Mouse (Mus musculus) thymus, adult 2 months (tissue): ENCODE data around the gene Trpm8. TPM values are rescaled to one million over a fixed set of nuclear protein-coding genes. Genes with fewer than 3 reads are reported as not detected.

Experiments used
- DNase-seq: peaks from one replicate; pipeline ENCODE4 v3.0.0; 2021
- H3K27ac ChIP-seq: fragments of 200-500 bp; 2 replicates; pipeline ENCODE4 v1.5.1; 2012; ENCODE audit warnings: low read length, control low read depth; ENCODE audit not compliant: control insufficient read depth, insufficient read depth
- H3K27me3 ChIP-seq: fragments of 200-500 bp; 2 replicates; pipeline ENCODE4 v1.6.1; 2012; ENCODE audit warnings: mild to moderate bottlenecking, low read length, moderate library complexity, mixed read lengths; ENCODE audit not compliant: control insufficient read depth, insufficient read depth
- H3K36me3 ChIP-seq: fragments of 200-500 bp; 2 replicates; pipeline ENCODE4 v1.6.1; 2012; ENCODE audit warnings: mild to moderate bottlenecking, low read length, moderate library complexity; ENCODE audit not compliant: control insufficient read depth, insufficient read depth
- H3K4me1 ChIP-seq: fragments of 200-500 bp; replicated peaks from 2 replicates; pipeline ENCODE4 v1.6.1; 2012; ENCODE audit warnings: low read length; ENCODE audit not compliant: control insufficient read depth, insufficient read depth
- H3K4me3 ChIP-seq: fragments of 200-500 bp; 2 replicates; pipeline ENCODE4 v1.5.1; 2012; ENCODE audit warnings: mild to moderate bottlenecking, low read length, control low read depth, moderate library complexity; ENCODE audit not compliant: control insufficient read depth, insufficient read depth
- CTCF ChIP-seq: fragments of 200-500 bp; IDR thresholded peaks from 2 replicates; pipeline ENCODE4 v1.5.1; 2012; ENCODE audit warnings: mild to moderate bottlenecking, control low read depth, low read length, moderate library complexity, borderline replicate concordance; ENCODE audit not compliant: control insufficient read depth, poor library complexity, insufficient read depth; ENCODE audit errors: extremely low read depth
- POLR2A ChIP-seq: fragments of 200-500 bp; IDR thresholded peaks from 2 replicates; pipeline ENCODE4 v1.6.1; 2012; ENCODE audit warnings: mild to moderate bottlenecking, low read length, control low read depth, moderate library complexity; ENCODE audit not compliant: control insufficient read depth, poor library complexity, insufficient read depth; ENCODE audit errors: extremely low read depth
- WGBS: fragments of 180-500 bp; shearing (Covaris S2); methylation state at CpG from one replicate; pipeline ENCODE4 v1.1.7; 2018; 5-methylcytosine and 5-hydroxymethylcytosine counted together
- polyA plus RNA-seq: library from polyadenylated mRNA; depleted of rRNA; stranded (reverse); fragments of >200 nt; gene quantifications from 2 replicates; pipeline ENCODE4 v1.2.3, GENCODE M21; 2012; rRNA removed

Trpm8 gene
- polyA plus RNA-seq, 1 experiment: 0.08 TPM

DNA sequence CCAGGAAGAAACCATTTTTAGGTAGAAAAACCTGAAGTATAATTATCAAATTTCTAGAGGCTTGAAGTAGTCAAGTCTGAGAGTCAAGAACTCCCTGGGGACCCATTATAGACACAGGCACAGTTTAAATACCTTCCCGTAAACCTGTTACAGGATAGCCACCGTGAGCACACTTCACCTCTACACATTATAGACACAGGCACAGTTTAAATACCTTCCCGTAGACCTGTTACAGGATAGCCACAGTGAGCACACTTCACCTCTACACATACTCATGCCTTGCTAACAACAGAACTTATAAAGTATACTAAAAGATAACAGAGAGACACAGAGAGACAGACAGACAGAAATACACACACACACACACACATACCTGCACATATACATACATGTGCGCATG is 153.8 kb downstream of the Trpm8 start:
- no peak overlapping the region for H3K4me3 ChIP-seq
- no peak for DNase-seq
- no peaks in the 10 kb centered on the region for H3K36me3 ChIP-seq
- H3K27me3 ChIP-seq: no peaks in the 10 kb centered on the region
- peaks cover 4% of the 10 kb centered on the region; the same call in 1 of the 2 replicates for H3K4me1 ChIP-seq
- no peak overlapping the region for H3K27ac ChIP-seq
- TF ChIP-seq CTCF: no peak
- no peak for TF ChIP-seq POLR2A
- WGBS: 96% methylated on average over 4 of the region's 4 CpGs

- no peaks in the 10 kb centered on the region for H3K36me3 ChIP-seq
- H3K27me3 ChIP-seq: no peaks in the 10 kb centered on the region
- no peak for TF ChIP-seq CTCF
- no peak for TF ChIP-seq POLR2A
- peaks cover 4% of the 10 kb centered on the region; the same call in 1 of the 2 replicates for H3K4me1 ChIP-seq
- no peak overlapping the region for H3K27ac ChIP-seq
- no peak for DNase-seq
- no peak overlapping the region for H3K4me3 ChIP-seq
- 79% methylated on average over 3 of the region's 3 CpGs for WGBS
Measured at GRCm38 (mm10) chr1:88432601-88433000, 155.1 kb downstream of the Trpm8 start.

DNA sequence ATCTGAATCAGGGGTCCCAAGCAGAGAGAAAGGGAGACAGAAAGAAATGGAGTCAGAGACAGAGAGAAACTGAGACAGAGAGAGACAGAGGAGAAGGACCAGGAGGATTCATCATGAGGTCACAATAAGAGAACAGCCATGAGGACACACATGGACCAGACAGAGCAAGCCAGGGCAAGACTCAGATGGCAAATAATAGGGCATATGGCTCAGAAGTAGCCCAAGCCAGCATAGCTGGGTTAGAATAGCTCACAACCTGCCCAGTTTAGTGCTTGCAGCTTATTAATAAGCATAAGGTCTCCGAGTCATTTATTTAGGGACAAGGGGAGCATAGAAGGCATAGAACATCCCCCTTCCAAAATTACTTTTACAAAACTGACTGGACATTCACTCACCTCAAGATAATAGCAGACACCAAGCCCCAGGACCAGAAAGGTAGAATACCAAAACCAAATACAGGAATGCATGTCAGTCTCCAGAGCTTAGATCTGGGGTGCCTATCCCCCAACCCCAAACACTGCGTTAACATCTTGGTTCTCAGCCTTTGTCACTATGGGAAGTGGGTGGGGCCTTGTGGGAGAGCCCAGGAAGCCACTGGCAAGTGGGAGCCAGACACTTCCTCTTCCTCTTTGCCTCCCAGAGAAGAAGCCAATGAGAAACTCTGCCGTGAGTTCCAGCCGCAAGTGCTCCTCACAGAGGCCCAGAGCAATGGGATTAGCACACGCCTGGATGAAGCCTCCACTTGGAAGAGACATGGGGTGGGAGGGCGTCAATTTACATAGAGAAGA is 155.8 kb downstream of the Trpm8 start:
- 34% methylated on average over 6 of the region's 6 CpGs for WGBS
- Histone ChIP-seq H3K4me3 (no peak overlapping the region), H3K36me3 (no peaks in the 10 kb centered on the region), H3K4me1 (peaks cover 4% of the 10 kb centered on the region; the same call in 1 of the 2 replicates), H3K27ac (no peak overlapping the region), H3K27me3 (no peaks in the 10 kb centered on the region)
- no peak for DNase-seq
- TF ChIP-seq POLR2A: no peak
- no peak for TF ChIP-seq CTCF

DNA sequence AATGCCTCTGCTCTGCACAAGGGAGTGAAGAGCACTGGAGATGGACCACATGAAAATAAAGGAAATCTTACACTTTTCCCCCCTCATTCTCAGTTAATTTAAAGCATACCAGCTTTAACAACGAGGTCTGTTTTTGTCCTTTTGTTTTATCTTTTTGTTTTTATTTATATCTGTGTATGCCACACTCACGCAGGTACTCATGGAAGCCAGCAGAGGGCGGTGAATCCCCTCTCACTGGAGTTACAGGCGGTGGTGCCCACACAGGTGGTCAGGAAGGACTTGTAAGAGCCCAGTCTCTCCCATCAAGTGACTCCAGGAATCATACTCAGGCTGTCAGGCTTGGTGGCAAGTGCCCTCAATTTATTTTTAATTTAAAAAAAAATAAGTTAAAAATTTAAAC is 156.6 kb downstream of the Trpm8 start:
- Histone ChIP-seq H3K4me1 (peaks cover 4% of the 10 kb centered on the region; the same call in 1 of the 2 replicates), H3K27ac (no peak overlapping the region), H3K36me3 (no peaks in the 10 kb centered on the region), H3K27me3 (no peaks in the 10 kb centered on the region), H3K4me3 (no peak overlapping the region)
- no peak for DNase-seq
- TF ChIP-seq POLR2A (no peak), CTCF (no peak)
- 89% methylated on average over 4 of the region's 4 CpGs for WGBS

GRCm38 (mm10) chr1:88437206-88438126 is 160.0 kb downstream of the Trpm8 start:
- no peak for TF ChIP-seq POLR2A
- TF ChIP-seq CTCF: no peak
- H3K4me1 ChIP-seq: peaks cover 4% of the 10 kb centered on the region; the same call in 1 of the 2 replicates
- no peaks in the 10 kb centered on the region for H3K27me3 ChIP-seq
- no peak overlapping the region for H3K4me3 ChIP-seq
- 89% methylated on average over 9 of the region's 9 CpGs for WGBS
- DNase-seq: no peak
- H3K27ac ChIP-seq: no peak overlapping the region
- H3K36me3 ChIP-seq: no peaks in the 10 kb centered on the region

Other genes with a start within 250 kb of the Trpm8 start
- gene Ugt1a10, start 222.3 kb upstream of the Trpm8 start, polyA plus RNA-seq: 0.16 TPM in 1 of 2 replicates, not detected in the other
- 0.26 TPM in 1 of 2 replicates, not detected in the other for gene Ugt1a9, start 206.9 kb upstream of the Trpm8 start, polyA plus RNA-seq
- gene Ugt1a8, start 189.8 kb upstream of the Trpm8 start, polyA plus RNA-seq: 0.06 TPM in 1 of 2 replicates, not detected in the other
- gene Ugt1a7c, start 182.6 kb upstream of the Trpm8 start, polyA plus RNA-seq: 0.94 and 1.1 TPM in 2 replicates
- gene Ugt1a6b, start 174.4 kb upstream of the Trpm8 start, polyA plus RNA-seq: 1.3 and 1.6 TPM in 2 replicates
- 3.0 and 3.8 TPM in 2 replicates for gene Ugt1a6a, start 142.9 kb upstream of the Trpm8 start, polyA plus RNA-seq
- 0.08 and 0.09 TPM in 2 replicates for gene Ugt1a5, start 111.6 kb upstream of the Trpm8 start, polyA plus RNA-seq
- gene Ugt1a2, start 77.1 kb upstream of the Trpm8 start, polyA plus RNA-seq: 0.09 and 0.32 TPM in 2 replicates
- 0.82 and 1.5 TPM in 2 replicates for gene Dnajb3, start 71.9 kb upstream of the Trpm8 start, polyA plus RNA-seq
- gene Ugt1a1, start 65.7 kb upstream of the Trpm8 start, polyA plus RNA-seq: 0.47 and 0.64 TPM in 2 replicates
- gene Mroh2a, start 50.7 kb upstream of the Trpm8 start, polyA plus RNA-seq: 0.29 and 0.96 TPM in 2 replicates
- 168 and 197 TPM in 2 replicates for gene Hjurp, start within 50 bp of the Trpm8 start, polyA plus RNA-seq
- 0.44 and 0.71 TPM in 2 replicates for gene Spp2, start 129.3 kb downstream of the Trpm8 start, polyA plus RNA-seq
- 0.04 and 0.10 TPM in 2 replicates for gene Glrp1, start 232.4 kb downstream of the Trpm8 start, polyA plus RNA-seq